Mouse (Mus musculus): ENCODE results near the gene Fam129a.

Fam129a gene

DNA sequence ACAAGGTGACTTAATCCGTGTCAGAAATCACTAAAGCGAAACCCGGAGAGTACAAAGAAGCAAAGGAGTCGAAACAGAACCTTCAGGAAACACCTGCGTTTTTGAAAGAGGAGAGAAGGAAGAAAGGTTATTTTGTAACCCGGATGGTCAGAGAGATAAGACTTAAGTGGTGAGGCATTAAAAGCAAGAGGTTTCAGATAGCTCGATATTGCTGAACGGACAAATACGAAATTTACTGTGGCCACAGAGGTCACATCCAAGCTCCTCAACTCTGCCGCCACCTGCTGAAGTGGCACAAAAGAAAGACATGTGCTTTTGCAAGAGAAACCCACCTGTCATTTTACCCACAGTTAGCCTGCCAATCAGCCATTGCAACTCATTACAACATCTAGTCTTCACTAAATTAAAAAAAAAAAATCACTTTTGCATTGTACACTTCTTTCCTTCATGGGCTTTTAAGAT is 183.1 kb downstream of the Fam129a start:
- peak; percentile 26 for DNase-seq

- DNase-seq = peak; percentile 94
Observed at GRCm38 (mm10) chr1:151754881-151755659, 184.1 kb downstream of the Fam129a start, which contains the start of gene Edem3. TSS of gene Edem3 (plus strand) at chr1:151755371.

DNA sequence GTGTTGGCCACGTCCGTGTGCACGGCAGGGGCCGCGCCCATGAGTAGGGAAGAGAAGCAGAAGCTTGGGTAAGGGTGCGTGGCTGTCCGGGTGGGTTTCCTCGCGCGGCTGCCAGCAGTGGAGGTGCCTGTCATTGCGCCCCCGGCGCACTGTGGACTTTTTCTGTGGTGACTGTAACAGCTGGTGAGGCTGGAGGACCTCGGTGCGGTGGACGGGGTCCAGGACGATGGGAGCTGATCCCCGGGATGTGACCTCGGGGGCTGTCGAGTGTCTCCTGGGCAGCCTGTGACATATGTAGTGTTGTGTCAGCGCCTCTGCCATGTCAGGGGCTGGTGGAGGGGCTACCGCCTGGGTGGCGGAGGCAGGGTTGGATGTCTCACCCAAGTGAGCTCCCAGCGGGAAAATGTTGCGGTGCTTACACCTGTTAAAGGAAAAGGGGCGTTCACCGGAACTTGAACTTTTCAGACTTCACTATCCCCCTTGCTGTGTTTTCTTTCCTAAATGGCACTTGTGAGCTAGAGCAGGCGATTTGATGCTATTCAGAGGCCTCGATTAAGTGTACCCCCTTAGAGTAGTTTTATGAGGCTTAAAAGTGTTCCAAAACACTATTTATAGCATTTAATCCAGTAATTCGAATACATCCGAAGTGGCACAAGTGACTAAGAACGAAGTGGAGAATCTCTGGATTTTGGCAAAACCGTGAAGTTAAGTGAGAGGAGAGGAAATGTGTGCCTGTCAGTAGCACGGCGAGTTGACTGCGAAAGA is 184.9 kb downstream of the Fam129a start:
- no peak for DNase-seq

GRCm38 (mm10) chr1:151756425-151756728 is 185.4 kb downstream of the Fam129a start:
- DNase-seq = no peak

GRCm38 (mm10) chr1:151758301-151758700 is 187.3 kb downstream of the Fam129a start:
- no peak for DNase-seq

DNA sequence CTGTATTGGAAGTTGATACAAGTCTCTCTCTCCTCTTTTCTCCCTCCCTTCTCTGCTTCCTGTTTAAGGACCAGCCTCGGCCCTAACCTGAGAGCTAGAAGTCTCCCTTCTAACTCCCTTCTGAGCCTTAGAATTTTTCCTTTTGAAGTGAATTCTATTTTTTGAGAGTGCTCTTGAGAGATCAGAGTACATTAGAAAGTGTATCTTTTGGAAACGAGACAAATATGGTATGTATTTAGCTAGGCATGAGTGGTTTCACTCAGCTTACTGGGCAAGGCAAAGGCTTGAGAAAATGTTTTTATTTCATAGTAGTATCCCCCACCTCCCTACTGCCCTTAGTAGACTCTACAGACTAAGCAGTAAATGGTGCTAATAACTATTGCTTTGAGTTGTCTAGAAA is 188.0 kb downstream of the Fam129a start:
- DNase-seq = no peak

GRCm38 (mm10) chr1:151764236-151764635 is 193.2 kb downstream of the Fam129a start:
- no peak for DNase-seq

- DNase-seq = no peak
Observed at GRCm38 (mm10) chr1:151766166-151766565, 195.2 kb downstream of the Fam129a start.

- no peak for DNase-seq
Observed at GRCm38 (mm10) chr1:151766976-151767654, 196.1 kb downstream of the Fam129a start.

DNA sequence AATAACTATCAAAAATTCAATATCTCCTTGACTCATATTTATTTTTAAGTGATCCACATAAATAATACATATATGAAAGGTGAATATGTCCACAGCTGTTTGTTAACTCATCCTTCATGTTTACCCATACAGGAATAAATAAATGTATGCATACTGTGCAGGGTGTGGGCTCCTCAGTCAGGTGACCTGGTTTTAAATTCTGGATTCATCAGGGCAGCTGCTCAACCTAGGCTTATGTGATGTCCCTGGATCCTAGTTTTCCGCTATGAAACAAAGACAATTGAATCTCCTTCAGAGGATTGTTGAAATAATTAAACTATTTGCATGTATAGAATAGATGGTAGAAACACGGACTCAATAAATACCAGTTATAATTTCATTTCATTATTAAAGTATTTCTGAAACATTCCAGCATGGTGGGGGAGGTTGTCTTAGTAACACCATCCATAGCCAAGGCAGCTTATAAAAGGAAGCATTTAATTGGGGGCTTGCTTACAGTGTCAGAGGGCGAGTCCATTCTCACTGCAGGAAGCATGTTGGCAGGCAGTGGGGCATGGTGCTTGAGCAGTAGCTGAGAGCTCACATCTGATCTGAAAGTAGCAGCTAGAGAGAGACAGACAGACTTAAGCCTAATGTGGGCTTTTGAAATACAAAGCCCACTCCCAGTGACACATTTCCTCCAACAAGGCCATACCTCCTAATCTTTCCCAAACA is 198.4 kb downstream of the Fam129a start:
- DNase-seq = no peak
